Comparison of ENCODE assay signal across 8 mouse cellular contexts in genomic region chr3:88623346-88624135, GRCm38 (mm10). TPM values are rescaled to one million over a fixed set of nuclear protein-coding genes. Genes with fewer than 3 reads are reported as not detected.
DNase-seq lines count a peak whose midpoint lies in the region; ATAC-seq and TF ChIP-seq lines count a peak whose summit lies in the region.

No protein-coding gene starts in this region.

- no peaks in the 10 kb centered on the region for H3K9me3 ChIP-seq in ES-E14 (ENCODE audit: control insufficient read depth, insufficient read depth, low read depth, low read length)
- no peaks in the 10 kb centered on the region for H3K9me3 ChIP-seq in forebrain, embryonic 10.5 days
- H3K9me3 ChIP-seq in lung, postnatal 0 days (ENCODE audit: low read length) = no peaks in the 10 kb centered on the region
- no peaks in the 10 kb centered on the region for H3K9me3 ChIP-seq in stomach, embryonic 15.5 days

- no peak for TF ChIP-seq EP300 in lung, postnatal 0 days (IDR thresholded peaks at IDR 0.05)

- peaks cover 2% of the 10 kb centered on the region; the same call in 1 of the 2 replicates for H3K27me3 ChIP-seq in forebrain, embryonic 10.5 days (ENCODE audit: poor library complexity, severe bottlenecking)
- H3K27me3 ChIP-seq in lung, postnatal 0 days (replicated peaks; ENCODE audit: insufficient read depth, low read length) = no peaks in the 10 kb centered on the region
- no peaks in the 10 kb centered on the region for H3K27me3 ChIP-seq in stomach, embryonic 15.5 days (replicated peaks)

- TF ChIP-seq CTCF in lung, postnatal 0 days (IDR thresholded peaks at IDR 0.05) = no peak

- H3K36me3 ChIP-seq in ES-E14 (ENCODE audit: control insufficient read depth, insufficient read depth, low read length, poor library complexity, severe bottlenecking) = peaks cover 15% of the 10 kb centered on the region; the same call in 1 of the 2 replicates
- H3K36me3 ChIP-seq in forebrain, embryonic 10.5 days (replicated peaks) = peaks cover 42% of the 10 kb centered on the region
- no peaks in the 10 kb centered on the region; the same call in 1 of the 2 replicates for H3K36me3 ChIP-seq in lung, postnatal 0 days (ENCODE audit: insufficient read depth, low read length)
- H3K36me3 ChIP-seq in stomach, embryonic 15.5 days = 0 out of 2 replicates have a peak, but pooled peaks cover 6% of the 10 kb centered on the region

- peak overlapping the region; percentile 80 for H3K4me2 ChIP-seq in lung, postnatal 0 days (replicated peaks; ENCODE audit: low read depth, low read length)
- peak overlapping the region; percentile 74 for H3K4me2 ChIP-seq in stomach, embryonic 15.5 days

- no peak for ATAC-seq in lung, postnatal 0 days
- ATAC-seq in stomach, embryonic 15.5 days (ENCODE audit: insufficient read depth, low FRiP score, low read depth) = no peak

- in situ Hi-C loops in ES-E14 (cut with MboI; ENCODE audit: low sequenced_read_pairs in 2 of 2, unreplicated experiment in 2 of 2) = no loop called here

- peak overlapping the region; percentile 22; the same call in 1 of the 2 replicates for H3K27ac ChIP-seq in ES-E14 (ENCODE audit: insufficient read depth, low read depth, low read length, poor library complexity, severe bottlenecking)
- H3K27ac ChIP-seq in forebrain, embryonic 10.5 days = peak overlapping the region; percentile 99
- H3K27ac ChIP-seq in lung, postnatal 0 days (ENCODE audit: low read length) = peak overlapping the region; percentile 97
- peak overlapping the region; percentile 97 for H3K27ac ChIP-seq in stomach, embryonic 15.5 days

- H3K4me3 ChIP-seq in ES-E14 (ENCODE audit: insufficient read depth in 1 of 2, low read depth in 1 of 2, low read length in 2 of 2, poor library complexity in 1 of 2, severe bottlenecking in 1 of 2) = peak overlapping the region; percentile 68 to 79
- peak overlapping the region; percentile 82 for H3K4me3 ChIP-seq in forebrain, embryonic 10.5 days
- peak overlapping the region; percentile 86 for H3K4me3 ChIP-seq in lung, postnatal 0 days (ENCODE audit: low read depth, low read length)
- H3K4me3 ChIP-seq in stomach, embryonic 15.5 days (replicated peaks) = peak overlapping the region; percentile 89

- peak overlapping the region; percentile 60 for H3K9ac ChIP-seq in ES-E14 (ENCODE audit: insufficient read depth, low read depth, low read length, poor library complexity, severe bottlenecking)
- peak overlapping the region; percentile 93 for H3K9ac ChIP-seq in lung, postnatal 0 days (replicated peaks; ENCODE audit: low read depth)
- H3K9ac ChIP-seq in stomach, embryonic 15.5 days = peak overlapping the region; percentile 93

- DNase-seq in frontal cortex, postnatal 10 days (ENCODE audit: low spot score in 2 of 2) = peak; percentile 16 to 39
- DNase-seq in frontal cortex, postnatal 25 days (ENCODE audit: low spot score in 2 of 2) = no peak
- no peak for DNase-seq in ES-E14 (ENCODE audit: low read depth, low spot score)
- peak; percentile 55 for DNase-seq in forebrain, embryonic 10.5 days (ENCODE audit: extremely low spot score, low spot score)
- peak; percentile 50 for DNase-seq in induced T-regulatory cell, adult 2 months (ENCODE audit: low read depth)
- DNase-seq in lung, postnatal 0 days (ENCODE audit: low spot score) = no peak
- DNase-seq in layer of hippocampus, postnatal 25 days (ENCODE audit: extremely low spot score in 1 of 2, low spot score in 1 of 2) = no peak

- peaks cover 8 to 32% of the 10 kb centered on the region in 2 experiments for H3K4me1 ChIP-seq in ES-E14 (ENCODE audit: control insufficient read depth in 2 of 2, insufficient read depth in 2 of 2, low read length in 2 of 2, poor library complexity in 1 of 2)
- H3K4me1 ChIP-seq in forebrain, embryonic 10.5 days = peaks cover 80% of the 10 kb centered on the region
- H3K4me1 ChIP-seq in lung, postnatal 0 days (ENCODE audit: insufficient read depth, low read depth, low read length) = peaks cover 21% of the 10 kb centered on the region; the same call in 1 of the 2 replicates
- peaks cover 43% of the 10 kb centered on the region for H3K4me1 ChIP-seq in stomach, embryonic 15.5 days

- WGBS in forebrain, embryonic 10.5 days = 4% methylated on average over 15 of the region's 15 CpGs
- 3% methylated on average over 13 of the region's 15 CpGs for WGBS in lung, postnatal 0 days
- under 1% methylated on average over 15 of the region's 15 CpGs for WGBS in stomach, embryonic 15.5 days

TF ChIP-seq in ES-E14, 5 proteins besides CTCF, POLR2A, EP300 and RAD21:
- TF ChIP-seq CHD2 (IDR thresholded peaks at IDR 0.05; ENCODE audit: low read depth, low read length) (no peak), ZNF384 (IDR thresholded peaks at IDR 0.05; ENCODE audit: low read depth, low read length) (no peak), MAFK (IDR thresholded peaks at IDR 0.05; ENCODE audit: insufficient read depth, low read depth, low read length) (no peak), ZC3H11A (IDR thresholded peaks at IDR 0.05; ENCODE audit: borderline replicate concordance, low read depth, low read length) (no peak), HCFC1 (IDR thresholded peaks at IDR 0.05; ENCODE audit: borderline replicate concordance, insufficient read depth, low read length) (no peak)

RNA-seq across cellular contexts. Expression of gene Arhgef2, which starts 17.8 kb away (rescaled TPM):
- total RNA-seq in ES-E14 (2012; rRNA removed) = 50.8 and 80.0 TPM in 2 replicates
- polyA plus RNA-seq in forebrain, embryonic 10.5 days (2016; fragmentation: Nextera tagmentation; extraction: Ambion mirVana) = 79.3 and 92.6 TPM in 2 replicates
- 170 and 229 TPM in 2 replicates for polyA plus RNA-seq in lung, postnatal 0 days (2015; fragmentation: Nextera tagmentation; extraction: Ambion mirVana)
- polyA plus RNA-seq in stomach, embryonic 15.5 days (2015; fragmentation: Nextera tagmentation; extraction: Ambion mirVana) = 77.1 and 78.7 TPM in 2 replicates
- 100 to 1,000 TPM; 232 to 289 TPM for total RNA-seq in layer of hippocampus, postnatal 25 days (2021)

RNA-seq across cellular contexts. Expression of gene Rxfp4, which starts 29.4 kb away (rescaled TPM):
- not detected in 2 replicates for total RNA-seq in ES-E14 (2012; rRNA removed)
- polyA plus RNA-seq in forebrain, embryonic 10.5 days (2016; fragmentation: Nextera tagmentation; extraction: Ambion mirVana) = not detected in 2 replicates
- 0.61 and 0.92 TPM in 2 replicates for polyA plus RNA-seq in lung, postnatal 0 days (2015; fragmentation: Nextera tagmentation; extraction: Ambion mirVana)
- polyA plus RNA-seq in stomach, embryonic 15.5 days (2015; fragmentation: Nextera tagmentation; extraction: Ambion mirVana) = not detected in 2 replicates
- total RNA-seq in layer of hippocampus, postnatal 25 days (2021) = not detected

RNA-seq across cellular contexts. Expression of gene Ssr2, which starts 47.9 kb away (rescaled TPM):
- total RNA-seq in ES-E14 (2012; rRNA removed) = 827 and 1,221 TPM in 2 replicates
- 174 and 188 TPM in 2 replicates for polyA plus RNA-seq in forebrain, embryonic 10.5 days (2016; fragmentation: Nextera tagmentation; extraction: Ambion mirVana)
- polyA plus RNA-seq in lung, postnatal 0 days (2015; fragmentation: Nextera tagmentation; extraction: Ambion mirVana) = 306 and 384 TPM in 2 replicates
- polyA plus RNA-seq in stomach, embryonic 15.5 days (2015; fragmentation: Nextera tagmentation; extraction: Ambion mirVana) = 339 and 359 TPM in 2 replicates
- total RNA-seq in layer of hippocampus, postnatal 25 days (2021) = 100 to 1,000 TPM in 1 of 2 experiments, 10 to 100 TPM in 1; 93.9 to 108 TPM

Comparison
In these comparisons a context has a peak if more than half of its experiments do, and no peak if none do; other contexts are left out.
1. DNase-seq: peak in frontal cortex, postnatal 10 days (2 of 2), forebrain, embryonic 10.5 days (single experiment) and induced T-regulatory cell, adult 2 months (single experiment); none in frontal cortex, postnatal 25 days (0 of 2), ES-E14 (single experiment), lung, postnatal 0 days (single experiment) and layer of hippocampus, postnatal 25 days (0 of 2).
2. H3K27ac ChIP-seq: peak in every context shown above with its lines; median percentile 99 in forebrain, embryonic 10.5 days; 97 in lung, postnatal 0 days; 97 in stomach, embryonic 15.5 days; 22 in ES-E14.
3. Peak in every context shown above with its lines, with median percentiles within 50 percentile points of each other: H3K4me3 ChIP-seq and H3K9ac ChIP-seq.